Mouse (Mus musculus): ENCODE results near the gene Ldlrap1.

GRCm38 (mm10) chr4:134796581-134797361, 28.9 kb upstream of the Ldlrap1 start:
- TF ChIP-seq ZNF384 (IDR thresholded peaks at IDR 0.05; ENCODE audit: low read depth, low read length) (no peak), MAZ (IDR thresholded peaks at IDR 0.05; ENCODE audit: low read depth, low read length) (no peak), POLR2A (IDR thresholded peaks at IDR 0.05; ENCODE audit: low read depth, low read length) (no peak), KAT2A (IDR thresholded peaks at IDR 0.05; ENCODE audit: insufficient replicate concordance, low read length) (no peak)

All from CH12.LX (cell line).